Mouse (Mus musculus): ENCODE results near the gene Igf2r. TPM values are rescaled to one million over a fixed set of nuclear protein-coding genes. Genes with fewer than 3 reads are reported as not detected.

Gene Igf2r
- polyA plus RNA-seq (2014; fragmentation: Illumina TruSeq; extraction: RNeasy Lipid Tissue Mini Kit (QIAGEN cat#74804); ENCODE audit: low read depth, low replicate concordance): 15.0 TPM

DNA sequence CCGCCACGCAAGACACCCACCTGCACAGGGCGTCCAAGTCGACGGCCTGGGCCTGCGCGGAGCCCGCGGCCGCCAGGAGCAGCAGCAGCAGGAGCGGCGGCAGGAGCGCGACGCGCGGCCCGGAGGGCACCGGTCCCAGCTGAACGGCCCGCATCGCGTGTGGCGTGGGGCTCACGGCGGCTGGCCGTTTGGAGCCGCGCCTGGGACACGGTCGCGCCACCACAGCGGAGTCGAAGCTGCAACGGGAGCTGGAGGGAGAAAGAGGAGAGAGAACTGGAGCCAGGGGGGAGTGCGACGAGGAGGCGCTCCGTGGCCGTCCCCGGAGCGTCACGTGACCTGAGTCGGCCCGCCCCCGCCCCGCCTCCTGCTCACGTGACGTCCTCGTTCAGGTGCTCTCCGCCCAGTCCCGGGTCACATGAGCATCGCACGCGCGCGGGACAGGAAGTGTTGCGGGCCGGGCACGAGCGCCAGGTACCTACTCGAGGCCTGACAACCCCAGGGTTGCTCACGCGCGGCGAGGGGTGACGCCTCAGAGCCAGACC is at the start of gene Igf2r:
TSS of gene Igf2r (minus strand) at position 285 of the 542 bp plus-strand sequence.

DNA sequence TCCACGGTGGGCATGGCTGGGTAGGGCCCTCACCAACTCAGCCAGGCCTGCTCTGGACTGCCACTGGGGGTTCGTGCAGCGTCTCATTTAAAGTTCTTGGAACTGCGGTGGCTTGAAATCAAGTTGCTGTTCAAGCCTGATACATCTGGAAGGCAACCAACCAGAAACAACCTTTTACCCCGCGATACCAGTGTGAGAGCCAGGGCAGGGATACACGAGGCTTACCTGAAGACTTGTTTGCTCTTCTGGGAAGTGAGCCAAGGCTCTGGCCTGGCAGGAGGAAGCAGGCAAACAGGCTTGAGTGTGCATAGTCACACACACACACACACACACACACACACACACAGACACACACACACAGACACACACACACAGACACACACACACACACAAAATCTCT is 93.8 kb downstream of the Igf2r start, which contains the start of gene Slc22a1:
TSS of gene Slc22a1 (minus strand) at position 184 of the 400 bp plus-strand sequence.

Other genes starting within 250 kb of the Igf2r start
- gene Slc22a2, start 185.5 kb downstream of the Igf2r start, polyA plus RNA-seq (2014; fragmentation: Illumina TruSeq; extraction: RNeasy Lipid Tissue Mini Kit (QIAGEN cat#74804); ENCODE audit: low read depth, low replicate concordance): 68.9 TPM
- 110 TPM for gene Slc22a1, start 93.8 kb downstream of the Igf2r start, polyA plus RNA-seq (2014; fragmentation: Illumina TruSeq; extraction: RNeasy Lipid Tissue Mini Kit (QIAGEN cat#74804); ENCODE audit: low read depth, low replicate concordance)
- 0.89 TPM for gene Mas1, start 98.5 kb upstream of the Igf2r start, polyA plus RNA-seq (2014; fragmentation: Illumina TruSeq; extraction: RNeasy Lipid Tissue Mini Kit (QIAGEN cat#74804); ENCODE audit: low read depth, low replicate concordance)
- gene Mrgprh, start 106.4 kb upstream of the Igf2r start, polyA plus RNA-seq (2014; fragmentation: Illumina TruSeq; extraction: RNeasy Lipid Tissue Mini Kit (QIAGEN cat#74804); ENCODE audit: low read depth, low replicate concordance): 0.28 TPM
- 0.28 TPM for gene Pnldc1, start 140.6 kb upstream of the Igf2r start, polyA plus RNA-seq (2014; fragmentation: Illumina TruSeq; extraction: RNeasy Lipid Tissue Mini Kit (QIAGEN cat#74804); ENCODE audit: low read depth, low replicate concordance)
- gene Tcp1, start 146.0 kb upstream of the Igf2r start, polyA plus RNA-seq (2014; fragmentation: Illumina TruSeq; extraction: RNeasy Lipid Tissue Mini Kit (QIAGEN cat#74804); ENCODE audit: low read depth, low replicate concordance): 507 TPM
- 107 TPM for gene Mrpl18, start 146.7 kb upstream of the Igf2r start, polyA plus RNA-seq (2014; fragmentation: Illumina TruSeq; extraction: RNeasy Lipid Tissue Mini Kit (QIAGEN cat#74804); ENCODE audit: low read depth, low replicate concordance)
- 18.8 TPM for gene Acat3, start 170.9 kb upstream of the Igf2r start, polyA plus RNA-seq (2014; fragmentation: Illumina TruSeq; extraction: RNeasy Lipid Tissue Mini Kit (QIAGEN cat#74804); ENCODE audit: low read depth, low replicate concordance)
- gene Acat2, start 191.1 kb upstream of the Igf2r start, polyA plus RNA-seq (2014; fragmentation: Illumina TruSeq; extraction: RNeasy Lipid Tissue Mini Kit (QIAGEN cat#74804); ENCODE audit: low read depth, low replicate concordance): 82.3 TPM
- 127 TPM for gene Wtap, start 224.5 kb upstream of the Igf2r start, polyA plus RNA-seq (2014; fragmentation: Illumina TruSeq; extraction: RNeasy Lipid Tissue Mini Kit (QIAGEN cat#74804); ENCODE audit: low read depth, low replicate concordance)
- gene Sod2, start 237.2 kb upstream of the Igf2r start, polyA plus RNA-seq (2014; fragmentation: Illumina TruSeq; extraction: RNeasy Lipid Tissue Mini Kit (QIAGEN cat#74804); ENCODE audit: low read depth, low replicate concordance): 265 TPM